Mouse (Mus musculus) ovary, postnatal 36 days (tissue): Measurements from ENCODE around the gene Vps36.
A peak's percentile ranks its signal among the peaks of the same experiment; 100 is the strongest.

Source experiments
- DNase-seq: peaks from one replicate; pipeline ENCODE4 v3.0.0; 2022; ENCODE audit warnings: low spot score, mixed read lengths

Vps36 gene

GRCm38 (mm10) chr8:22209012-22209411 is 16.4 kb downstream of the Vps36 start:
- no peak for DNase-seq

- DNase-seq = no peak
Measured at GRCm38 (mm10) chr8:22214826-22215225, 22.2 kb downstream of the Vps36 start.

- no peak for DNase-seq
Measured at GRCm38 (mm10) chr8:22226361-22226760, 33.8 kb downstream of the Vps36 start.

- DNase-seq = peak; percentile 66
Measured at GRCm38 (mm10) chr8:22227061-22227877, 34.7 kb downstream of the Vps36 start, which contains the start of gene Thsd1. Gene Thsd1, plus strand, starts transcription at chr8:22227313.

- DNase-seq = no peak
Measured at GRCm38 (mm10) chr8:22228621-22229020, 36.0 kb downstream of the Vps36 start.

GRCm38 (mm10) chr8:22242986-22243385 is 50.4 kb downstream of the Vps36 start:
- DNase-seq = no peak

- no peak for DNase-seq
Measured at GRCm38 (mm10) chr8:22245663-22246062, 53.1 kb downstream of the Vps36 start.

GRCm38 (mm10) chr8:22247956-22248355 is 55.3 kb downstream of the Vps36 start:
- DNase-seq = no peak

GRCm38 (mm10) chr8:22249080-22249479 is 56.5 kb downstream of the Vps36 start:
- no peak for DNase-seq

GRCm38 (mm10) chr8:22258946-22259450 is 66.4 kb downstream of the Vps36 start:
- DNase-seq = no peak

- DNase-seq = no peak
Measured at GRCm38 (mm10) chr8:22259531-22259930, 66.9 kb downstream of the Vps36 start.

GRCm38 (mm10) chr8:22260091-22260722 is 67.6 kb downstream of the Vps36 start:
- no peak for DNase-seq

- DNase-seq = no peak
Measured at GRCm38 (mm10) chr8:22262267-22262666, 69.7 kb downstream of the Vps36 start.

GRCm38 (mm10) chr8:22264292-22264691 is 71.7 kb downstream of the Vps36 start:
- no peak for DNase-seq

- DNase-seq = no peak
Measured at GRCm38 (mm10) chr8:22264787-22265186, 72.2 kb downstream of the Vps36 start.

GRCm38 (mm10) chr8:22265194-22265593 is 72.6 kb downstream of the Vps36 start:
- no peak for DNase-seq

- no peak for DNase-seq
Measured at GRCm38 (mm10) chr8:22266809-22267208, 74.2 kb downstream of the Vps36 start.
